Mouse (Mus musculus): ENCODE results near the gene Arhgap24. TPM values are rescaled to one million over a fixed set of nuclear protein-coding genes. Genes with fewer than 3 reads are reported as not detected.

Arhgap24 gene
- polyA plus RNA-seq, 1 experiment, result not detected

DNA sequence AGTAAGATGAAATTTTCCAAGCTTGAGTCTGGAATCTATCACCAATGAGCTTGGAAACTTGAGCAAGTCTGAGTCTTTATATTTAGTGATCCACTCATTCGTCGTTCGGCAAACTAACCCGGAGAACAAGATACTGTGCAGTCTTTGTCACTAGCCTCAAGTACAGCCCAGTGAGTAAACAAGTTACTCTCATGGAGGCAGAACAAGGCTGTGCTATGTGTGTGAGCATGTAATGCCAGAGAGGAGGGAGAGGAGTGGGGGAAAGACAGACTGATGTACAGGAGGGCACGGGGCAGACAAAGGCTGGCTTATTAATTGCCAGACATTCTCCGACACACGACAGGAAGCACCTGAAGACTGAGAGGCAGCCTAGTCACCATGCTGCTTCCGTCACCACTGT, 97.2 kb downstream of the Arhgap24 start:
- Histone ChIP-seq H3K36me3 (ENCODE audit: control insufficient read depth) (no peaks in the 10 kb centered on the region), H3K9me3 (ENCODE audit: control insufficient read depth, low read length) (peaks cover 14% of the 10 kb centered on the region)
- TF ChIP-seq GATA1 (IDR thresholded peaks at IDR 0.05; ENCODE audit: low read length) (no peak), TAL1 (IDR thresholded peaks at IDR 0.05; ENCODE audit: low read length) (no peak)

DNA sequence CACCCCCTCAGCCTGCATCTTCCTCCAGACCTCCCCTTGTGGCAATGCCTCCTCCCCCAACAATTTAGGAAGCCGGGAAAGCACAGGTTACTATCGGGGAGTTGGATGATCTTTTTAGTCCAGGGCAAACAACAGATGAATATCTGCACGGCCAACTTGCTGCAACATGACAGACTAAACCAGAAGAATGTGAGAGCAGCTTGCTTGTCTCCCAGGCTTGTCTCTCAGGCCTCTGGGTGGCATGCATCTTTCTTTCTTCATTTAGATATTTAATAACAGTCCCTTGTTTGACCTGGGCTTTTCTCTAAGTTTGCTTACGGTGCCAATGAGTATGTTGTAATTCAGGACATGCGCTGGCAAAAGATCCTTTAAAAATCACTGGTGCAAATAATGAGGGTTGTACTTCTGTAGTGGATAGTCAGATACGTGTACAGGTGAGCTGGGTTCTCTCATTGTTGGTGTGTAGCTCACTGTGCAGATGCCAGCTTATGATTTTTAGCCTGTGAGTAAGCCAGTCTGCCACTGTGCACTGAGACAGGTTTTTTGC, 101.7 kb downstream of the Arhgap24 start:
- TF ChIP-seq TAL1 (IDR thresholded peaks at IDR 0.05; ENCODE audit: low read length) (no peak), GATA1 (IDR thresholded peaks at IDR 0.05; ENCODE audit: low read length) (no peak)

More for the DNA sequence above, 97.2 kb downstream of the Arhgap24 start:
- Histone ChIP-seq H3K4me1 (ENCODE audit: control insufficient read depth) (no peaks in the 10 kb centered on the region), H3K4me3 (replicated peaks) (no peak overlapping the region), H3K27me3 (ENCODE audit: control insufficient read depth) (no peaks in the 10 kb centered on the region)

DNA sequence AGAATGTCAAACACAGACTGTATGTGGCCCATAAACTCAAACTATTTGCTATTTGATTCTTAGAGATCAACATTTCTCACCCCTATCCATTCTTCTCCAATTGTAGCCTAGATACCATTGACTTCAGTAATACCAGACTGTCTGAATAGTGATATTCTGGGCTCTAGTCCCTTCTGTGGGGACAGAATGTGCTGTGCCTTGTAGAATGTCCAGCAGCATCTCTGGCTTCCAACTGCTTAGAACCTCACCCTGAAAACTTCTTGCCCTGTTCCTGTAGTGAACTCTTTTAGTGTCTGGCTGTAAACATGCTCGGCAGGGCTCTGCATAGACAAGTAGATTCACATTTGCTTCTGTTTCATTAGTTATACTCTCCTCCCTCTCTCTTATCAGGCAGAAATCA, 110.2 kb downstream of the Arhgap24 start:
- no peak overlapping the region for H3K4me3 ChIP-seq (replicated peaks)
- TF ChIP-seq TAL1 (IDR thresholded peaks at IDR 0.05; ENCODE audit: low read length), result no peak
- no peak for TF ChIP-seq GATA1 (IDR thresholded peaks at IDR 0.05; ENCODE audit: low read length)
- no peaks in the 10 kb centered on the region for H3K36me3 ChIP-seq (ENCODE audit: control insufficient read depth)
- peaks cover 12% of the 10 kb centered on the region for H3K9me3 ChIP-seq (ENCODE audit: control insufficient read depth, low read length)
- no peaks in the 10 kb centered on the region for H3K4me1 ChIP-seq (ENCODE audit: control insufficient read depth)
- no peaks in the 10 kb centered on the region for H3K27me3 ChIP-seq (ENCODE audit: control insufficient read depth)

More for the DNA sequence above, 101.7 kb downstream of the Arhgap24 start:
- no peaks in the 10 kb centered on the region for H3K27me3 ChIP-seq (ENCODE audit: control insufficient read depth)
- H3K9me3 ChIP-seq (ENCODE audit: control insufficient read depth, low read length), result peaks cover 15% of the 10 kb centered on the region
- no peaks in the 10 kb centered on the region for H3K4me1 ChIP-seq (ENCODE audit: control insufficient read depth)
- no peaks in the 10 kb centered on the region for H3K36me3 ChIP-seq (ENCODE audit: control insufficient read depth)
- no peak overlapping the region for H3K4me3 ChIP-seq (replicated peaks)

DNA sequence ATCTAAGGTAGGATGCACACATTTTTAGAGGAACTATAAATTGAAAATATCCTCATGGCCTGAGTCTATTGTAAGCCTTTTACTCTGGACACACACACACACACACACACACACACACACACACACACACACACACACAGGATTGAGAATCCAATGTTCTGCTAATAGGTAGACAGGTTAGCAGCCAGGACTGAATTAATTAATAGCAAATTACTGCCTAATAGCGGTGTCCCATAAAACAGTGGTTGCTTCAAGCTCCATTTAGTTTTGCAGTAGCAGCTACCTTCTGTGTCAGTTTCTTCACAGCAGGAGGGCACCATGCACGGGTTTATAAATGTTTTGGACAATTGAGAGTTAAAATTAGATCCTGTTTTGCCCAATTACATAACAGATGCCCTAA, 111.9 kb downstream of the Arhgap24 start:
- Histone ChIP-seq H3K27me3 (ENCODE audit: control insufficient read depth) (no peaks in the 10 kb centered on the region), H3K9me3 (ENCODE audit: control insufficient read depth, low read length) (peaks cover 9% of the 10 kb centered on the region), H3K4me3 (replicated peaks) (no peak overlapping the region), H3K4me1 (ENCODE audit: control insufficient read depth) (no peaks in the 10 kb centered on the region), H3K36me3 (ENCODE audit: control insufficient read depth) (no peaks in the 10 kb centered on the region)
- no peak for TF ChIP-seq GATA1 (IDR thresholded peaks at IDR 0.05; ENCODE audit: low read length)
- TF ChIP-seq TAL1 (IDR thresholded peaks at IDR 0.05; ENCODE audit: low read length), result no peak

DNA sequence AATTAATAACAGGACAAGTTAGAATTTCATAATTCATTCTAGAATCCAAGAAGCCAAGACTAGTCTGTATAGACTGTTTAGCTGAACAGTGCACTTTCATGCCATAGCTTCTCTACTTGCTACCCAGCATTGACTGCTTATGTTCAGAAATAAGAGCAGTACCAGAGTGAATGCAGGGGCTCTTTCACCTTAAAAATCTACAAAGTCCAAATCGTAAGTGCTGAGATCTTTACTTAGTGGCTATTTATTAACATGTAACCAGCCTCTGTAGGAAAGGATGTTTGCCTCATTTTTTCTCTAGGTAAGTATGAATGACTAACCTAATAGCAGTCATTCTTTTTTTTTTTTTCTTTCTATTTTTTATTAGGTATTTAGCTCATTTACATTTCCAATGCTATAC, 117.9 kb downstream of the Arhgap24 start:
- TF ChIP-seq GATA1 (IDR thresholded peaks at IDR 0.05; ENCODE audit: low read length) (no peak), TAL1 (IDR thresholded peaks at IDR 0.05; ENCODE audit: low read length) (no peak)
- no peaks in the 10 kb centered on the region for H3K36me3 ChIP-seq (ENCODE audit: control insufficient read depth)
- H3K4me1 ChIP-seq (ENCODE audit: control insufficient read depth), result no peaks in the 10 kb centered on the region
- H3K9me3 ChIP-seq (ENCODE audit: control insufficient read depth, low read length), result peaks cover 7% of the 10 kb centered on the region
- H3K4me3 ChIP-seq (replicated peaks), result no peak overlapping the region
- H3K27me3 ChIP-seq (ENCODE audit: control insufficient read depth), result no peaks in the 10 kb centered on the region

DNA sequence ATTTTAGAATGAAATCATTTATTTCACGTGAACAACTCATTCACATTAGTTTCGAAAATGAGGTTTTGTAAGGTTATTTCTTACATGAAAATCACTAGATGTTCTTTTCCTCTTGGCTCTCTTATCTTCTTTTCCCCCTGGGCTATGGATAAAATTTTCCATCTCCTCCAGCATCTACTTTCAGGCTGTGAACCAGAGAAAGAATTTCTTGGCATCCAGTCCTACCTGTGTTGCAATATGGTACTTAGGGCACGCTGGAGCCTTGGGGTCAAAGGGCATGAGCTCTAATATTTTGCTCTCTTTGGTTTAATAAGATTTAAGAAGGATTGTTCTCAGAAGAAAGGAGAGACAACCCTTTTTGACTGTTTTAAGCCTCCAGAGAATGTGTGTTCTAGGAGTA, 132.4 kb downstream of the Arhgap24 start:
- TF ChIP-seq TAL1 (IDR thresholded peaks at IDR 0.05; ENCODE audit: low read length), result no peak
- no peak for TF ChIP-seq GATA1 (IDR thresholded peaks at IDR 0.05; ENCODE audit: low read length)
- peaks cover 3% of the 10 kb centered on the region; the same call in 1 of the 2 replicates for H3K9me3 ChIP-seq (ENCODE audit: control insufficient read depth, low read length)

DNA sequence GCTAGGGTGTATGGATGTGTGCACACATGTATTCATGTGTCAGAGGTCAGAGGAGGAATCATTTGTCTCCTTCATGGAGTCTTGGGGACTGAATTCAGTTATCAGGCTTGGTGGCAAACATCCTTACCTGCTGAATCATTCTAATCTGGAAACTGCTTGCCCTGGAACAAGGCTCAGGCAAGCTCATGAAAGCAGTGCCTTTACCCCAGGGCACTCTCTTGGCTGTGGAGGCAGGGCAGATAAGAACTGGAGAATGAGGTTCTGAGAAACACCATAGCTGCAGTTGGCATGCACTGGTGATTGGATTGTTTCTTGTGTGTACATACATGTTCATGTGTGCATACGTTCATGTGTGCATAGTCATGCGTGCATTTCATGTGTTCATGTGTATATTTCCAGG, 132.9 kb downstream of the Arhgap24 start:
- no peak for TF ChIP-seq GATA1 (IDR thresholded peaks at IDR 0.05; ENCODE audit: low read length)
- no peak for TF ChIP-seq TAL1 (IDR thresholded peaks at IDR 0.05; ENCODE audit: low read length)
- Histone ChIP-seq H3K4me3 (replicated peaks) (no peak overlapping the region), H3K4me1 (ENCODE audit: control insufficient read depth) (no peaks in the 10 kb centered on the region), H3K27me3 (ENCODE audit: control insufficient read depth) (no peaks in the 10 kb centered on the region), H3K36me3 (ENCODE audit: control insufficient read depth) (no peaks in the 10 kb centered on the region), H3K9me3 (ENCODE audit: control insufficient read depth, low read length) (peaks cover 3% of the 10 kb centered on the region; the same call in 1 of the 2 replicates)

More for the DNA sequence above, 132.4 kb downstream of the Arhgap24 start:
- Histone ChIP-seq H3K4me1 (ENCODE audit: control insufficient read depth) (no peaks in the 10 kb centered on the region), H3K27me3 (ENCODE audit: control insufficient read depth) (no peaks in the 10 kb centered on the region), H3K4me3 (replicated peaks) (no peak overlapping the region), H3K36me3 (ENCODE audit: control insufficient read depth) (no peaks in the 10 kb centered on the region)

DNA sequence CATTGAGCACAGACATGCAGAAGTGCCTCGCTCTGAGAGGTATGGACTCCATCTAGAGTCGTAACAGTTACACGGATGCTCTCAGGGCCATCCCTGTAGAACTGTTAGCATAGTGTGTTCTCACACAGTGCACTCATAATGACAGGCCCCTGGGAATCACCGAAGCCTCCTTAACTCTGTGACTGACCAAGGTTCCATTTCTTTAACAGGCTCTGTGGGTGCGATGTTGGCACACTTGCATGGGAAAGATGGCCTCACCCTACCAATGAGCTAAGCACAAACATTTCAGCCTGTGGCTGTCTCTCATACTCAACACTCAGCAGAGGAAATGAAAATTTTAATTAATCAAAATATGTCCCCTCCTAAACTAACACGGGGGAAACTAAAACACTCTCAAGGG, 134.1 kb downstream of the Arhgap24 start:
- Histone ChIP-seq H3K36me3 (ENCODE audit: control insufficient read depth) (no peaks in the 10 kb centered on the region), H3K4me3 (replicated peaks) (no peak overlapping the region), H3K27me3 (ENCODE audit: control insufficient read depth) (no peaks in the 10 kb centered on the region), H3K9me3 (ENCODE audit: control insufficient read depth, low read length) (peaks cover 5% of the 10 kb centered on the region; the same call in 1 of the 2 replicates), H3K4me1 (ENCODE audit: control insufficient read depth) (no peaks in the 10 kb centered on the region)
- TF ChIP-seq GATA1 (IDR thresholded peaks at IDR 0.05; ENCODE audit: low read length) (no peak), TAL1 (IDR thresholded peaks at IDR 0.05; ENCODE audit: low read length) (no peak)

DNA sequence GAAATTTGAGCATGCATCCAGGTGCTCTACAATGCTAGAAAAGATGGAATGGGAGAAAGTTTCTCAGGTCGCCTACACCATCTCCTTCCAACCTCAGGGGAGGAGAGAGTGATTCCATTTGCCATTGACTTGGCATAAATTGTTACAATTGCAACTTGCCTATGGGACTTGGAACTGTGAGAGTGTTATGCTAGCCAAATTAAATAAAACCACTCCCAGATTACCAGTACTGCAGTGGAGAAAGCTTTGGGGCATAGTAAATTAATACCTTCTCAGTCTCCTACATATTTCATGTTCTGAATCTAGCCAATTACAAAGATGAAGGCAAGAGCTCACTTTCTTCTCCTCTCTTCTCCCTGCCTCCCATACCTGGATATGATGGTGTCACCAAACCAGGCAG, 139.8 kb downstream of the Arhgap24 start:
- no peak for TF ChIP-seq TAL1 (IDR thresholded peaks at IDR 0.05; ENCODE audit: low read length)
- TF ChIP-seq GATA1 (IDR thresholded peaks at IDR 0.05; ENCODE audit: low read length), result no peak

More for the DNA sequence above, 139.8 kb downstream of the Arhgap24 start:
- H3K36me3 ChIP-seq (ENCODE audit: control insufficient read depth), result no peaks in the 10 kb centered on the region
- no peaks in the 10 kb centered on the region for H3K4me1 ChIP-seq (ENCODE audit: control insufficient read depth)
- no peak overlapping the region for H3K4me3 ChIP-seq (replicated peaks)
- no peaks in the 10 kb centered on the region for H3K27me3 ChIP-seq (ENCODE audit: control insufficient read depth)
- peaks cover 5% of the 10 kb centered on the region; the same call in 1 of the 2 replicates for H3K9me3 ChIP-seq (ENCODE audit: control insufficient read depth, low read length)

All from erythroblast, embryonic 14.5 days (primary cell).